Mouse (Mus musculus): ENCODE data around the gene Sspn. TPM values are rescaled to one million over a fixed set of nuclear protein-coding genes. Genes with fewer than 3 reads are reported as not detected.

Sspn gene
- polyA plus RNA-seq (2016; fragmentation: Nextera tagmentation; extraction: Ambion mirVana) = 64.9 and 68.6 TPM in 2 replicates

DNA sequence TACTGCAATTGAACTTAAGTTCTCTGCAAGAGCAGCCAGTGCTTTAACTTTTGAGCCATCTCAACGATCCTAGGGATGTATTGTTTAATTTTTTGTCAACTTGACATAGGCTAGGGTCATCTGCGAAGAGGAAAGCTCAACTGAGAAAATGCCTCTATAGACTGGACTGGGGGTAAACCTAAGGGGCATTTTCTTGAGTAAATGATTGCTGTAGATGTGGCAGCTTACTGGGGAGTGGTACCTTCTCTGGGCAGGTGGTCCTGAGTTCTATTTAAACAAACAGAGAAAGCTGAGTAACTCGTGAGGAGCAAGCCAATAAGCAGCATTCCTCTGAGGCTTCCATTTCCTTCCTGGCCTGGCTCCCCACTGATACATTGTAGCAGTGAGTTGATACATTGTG is at the start of gene Sspn:
Gene Sspn, plus strand, starts transcription at position 301 of the 400 bp plus-strand sequence.
- ATAC-seq (ENCODE audit: insufficient number of reproducible peaks, low FRiP score) = no peak
- Histone ChIP-seq H3K27ac (ENCODE audit: poor library complexity, severe bottlenecking) (no peak within 1 kb of the TSS), H3K9me3 (replicated peaks) (no peaks in the 10 kb centered on the region), H3K27me3 (replicated peaks) (no peaks in the 10 kb centered on the region), H3K4me3 (no peak within 1 kb of the TSS), H3K9ac (no peak within 1 kb of the TSS), H3K4me1 (replicated peaks) (peaks cover 26% of the 10 kb centered on the region), H3K36me3 (no peaks in the 10 kb centered on the region), H3K4me2 (no peak within 1 kb of the TSS)
- 67% methylated on average over 3 of the region's 3 CpGs for WGBS

DNA sequence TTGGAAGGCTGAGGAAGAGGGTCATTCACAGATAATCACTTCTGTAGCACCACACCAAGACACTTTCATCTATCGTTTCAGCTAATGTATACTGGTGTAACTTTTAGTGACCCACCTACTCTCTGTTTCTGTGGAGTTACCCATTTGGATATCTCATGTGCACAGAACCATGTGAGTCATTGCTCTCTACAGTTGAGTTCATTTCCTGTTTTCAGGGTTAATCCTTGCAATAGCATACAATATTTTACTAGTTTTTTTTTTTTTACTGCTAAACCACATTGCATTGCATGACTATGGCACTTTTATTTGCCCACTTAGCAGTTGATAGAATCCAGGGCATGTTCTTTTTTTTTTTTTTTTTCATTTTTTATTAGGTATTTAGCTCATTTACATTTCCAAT is 48.4 kb upstream of the Sspn start:
- H3K4me1 ChIP-seq (replicated peaks) = peaks cover 11% of the 10 kb centered on the region
- peaks cover 3% of the 10 kb centered on the region; the same call in 1 of the 2 replicates for H3K9me3 ChIP-seq (replicated peaks)
- WGBS = 69% methylated on average over 1 of the region's 1 CpGs
- ATAC-seq (ENCODE audit: insufficient number of reproducible peaks, low FRiP score) = no peak
- H3K27me3 ChIP-seq (replicated peaks) = no peaks in the 10 kb centered on the region
- no peak overlapping the region for H3K9ac ChIP-seq
- H3K4me2 ChIP-seq = no peak overlapping the region
- no peaks in the 10 kb centered on the region for H3K36me3 ChIP-seq
- no peak overlapping the region for H3K27ac ChIP-seq (ENCODE audit: poor library complexity, severe bottlenecking)
- H3K4me3 ChIP-seq = no peak overlapping the region

DNA sequence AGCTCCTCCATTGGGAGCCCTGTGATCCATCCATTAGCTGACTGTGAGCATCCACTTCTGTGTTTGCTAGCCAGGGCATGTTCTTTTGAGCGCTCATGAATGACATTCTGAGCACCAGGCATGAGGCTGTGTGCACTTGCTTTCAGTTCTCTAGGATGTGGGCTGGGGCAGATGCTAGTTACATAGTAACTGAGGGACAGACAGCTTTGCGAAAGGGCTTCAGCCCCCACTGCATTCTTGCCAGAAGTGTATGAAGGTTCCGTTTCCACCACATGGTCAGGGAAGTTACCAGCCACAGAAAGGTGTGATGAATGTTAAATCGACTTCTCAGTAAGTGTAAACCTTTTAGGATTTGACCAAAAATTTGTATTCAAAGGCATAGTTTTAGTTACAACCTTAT is 47.8 kb upstream of the Sspn start:
- no peak for ATAC-seq (ENCODE audit: insufficient number of reproducible peaks, low FRiP score)
- Histone ChIP-seq H3K27ac (ENCODE audit: poor library complexity, severe bottlenecking) (no peak overlapping the region), H3K27me3 (replicated peaks) (0 out of 2 replicates have a peak, but pooled peaks cover 1% of the 10 kb centered on the region), H3K9me3 (replicated peaks) (peaks cover 3% of the 10 kb centered on the region; the same call in 1 of the 2 replicates), H3K36me3 (no peaks in the 10 kb centered on the region), H3K4me3 (no peak overlapping the region), H3K9ac (no peak overlapping the region), H3K4me1 (replicated peaks) (peaks cover 11% of the 10 kb centered on the region), H3K4me2 (no peak overlapping the region)
- WGBS = 77% methylated on average over 4 of the region's 4 CpGs

GRCm38 (mm10) chr6:145885069-145885468 is 46.4 kb upstream of the Sspn start:
- no peaks in the 10 kb centered on the region for H3K9me3 ChIP-seq (replicated peaks)
- no peak overlapping the region for H3K9ac ChIP-seq
- ATAC-seq (ENCODE audit: insufficient number of reproducible peaks, low FRiP score) = no peak
- 0 out of 2 replicates have a peak, but pooled peaks cover 3% of the 10 kb centered on the region for H3K27me3 ChIP-seq (replicated peaks)
- no peaks in the 10 kb centered on the region for H3K36me3 ChIP-seq
- peaks cover 11% of the 10 kb centered on the region for H3K4me1 ChIP-seq (replicated peaks)
- no peak overlapping the region for H3K4me2 ChIP-seq
- H3K4me3 ChIP-seq = no peak overlapping the region
- no peak overlapping the region for H3K27ac ChIP-seq (ENCODE audit: poor library complexity, severe bottlenecking)
- WGBS = 78% methylated on average over 4 of the region's 4 CpGs

GRCm38 (mm10) chr6:145886277-145886676 is 45.2 kb upstream of the Sspn start:
- Histone ChIP-seq H3K4me3 (no peak overlapping the region), H3K4me2 (0 out of 2 replicates have a peak overlapping the region, but pooled peaks have one; percentile 10), H3K4me1 (replicated peaks) (peaks cover 11% of the 10 kb centered on the region), H3K9ac (no peak overlapping the region), H3K9me3 (replicated peaks) (no peaks in the 10 kb centered on the region), H3K27ac (ENCODE audit: poor library complexity, severe bottlenecking) (peak overlapping the region; percentile 66), H3K36me3 (no peaks in the 10 kb centered on the region), H3K27me3 (replicated peaks) (0 out of 2 replicates have a peak, but pooled peaks cover 3% of the 10 kb centered on the region)
- WGBS = 20% methylated on average over 8 of the region's 8 CpGs
- ATAC-seq (ENCODE audit: insufficient number of reproducible peaks, low FRiP score) = peak; percentile 84; the same call in 1 of the 2 replicates

GRCm38 (mm10) chr6:145887719-145888118 is 43.7 kb upstream of the Sspn start:
- H3K4me2 ChIP-seq = no peak overlapping the region
- H3K36me3 ChIP-seq = no peaks in the 10 kb centered on the region
- ATAC-seq (ENCODE audit: insufficient number of reproducible peaks, low FRiP score) = no peak
- 0 out of 2 replicates have a peak, but pooled peaks cover 3% of the 10 kb centered on the region for H3K27me3 ChIP-seq (replicated peaks)
- H3K9ac ChIP-seq = no peak overlapping the region
- no peak overlapping the region for H3K27ac ChIP-seq (ENCODE audit: poor library complexity, severe bottlenecking)
- H3K9me3 ChIP-seq (replicated peaks) = no peaks in the 10 kb centered on the region
- 81% methylated on average over 6 of the region's 6 CpGs for WGBS
- no peak overlapping the region for H3K4me3 ChIP-seq
- H3K4me1 ChIP-seq (replicated peaks) = peaks cover 13% of the 10 kb centered on the region

DNA sequence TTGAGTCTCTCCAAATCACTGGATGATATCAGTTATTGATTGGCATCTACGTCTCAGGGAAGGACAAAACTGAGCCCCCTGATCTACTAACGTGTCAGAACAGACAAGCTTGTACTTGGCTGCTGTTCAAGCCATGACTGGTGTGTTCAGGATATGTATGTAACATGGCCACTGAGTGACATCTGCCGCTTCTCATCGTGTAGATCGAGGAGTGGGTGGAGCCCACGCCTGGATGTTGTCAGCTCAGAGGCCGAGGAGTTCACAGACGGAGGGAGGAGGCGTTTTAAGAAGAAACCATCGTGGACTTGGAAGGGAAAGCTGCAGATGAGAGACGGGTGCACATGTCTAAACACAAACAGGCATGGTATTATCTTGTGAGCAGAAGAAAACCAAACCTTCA is 39.5 kb upstream of the Sspn start:
- H3K9ac ChIP-seq = no peak overlapping the region
- no peak overlapping the region for H3K4me3 ChIP-seq
- H3K9me3 ChIP-seq (replicated peaks) = no peaks in the 10 kb centered on the region
- no peak overlapping the region for H3K4me2 ChIP-seq
- H3K36me3 ChIP-seq = no peaks in the 10 kb centered on the region
- H3K27me3 ChIP-seq (replicated peaks) = 0 out of 2 replicates have a peak, but pooled peaks cover 3% of the 10 kb centered on the region
- WGBS = 71% methylated on average over 11 of the region's 11 CpGs
- peaks cover 19% of the 10 kb centered on the region for H3K4me1 ChIP-seq (replicated peaks)
- H3K27ac ChIP-seq (ENCODE audit: poor library complexity, severe bottlenecking) = no peak overlapping the region
- no peak for ATAC-seq (ENCODE audit: insufficient number of reproducible peaks, low FRiP score)

DNA sequence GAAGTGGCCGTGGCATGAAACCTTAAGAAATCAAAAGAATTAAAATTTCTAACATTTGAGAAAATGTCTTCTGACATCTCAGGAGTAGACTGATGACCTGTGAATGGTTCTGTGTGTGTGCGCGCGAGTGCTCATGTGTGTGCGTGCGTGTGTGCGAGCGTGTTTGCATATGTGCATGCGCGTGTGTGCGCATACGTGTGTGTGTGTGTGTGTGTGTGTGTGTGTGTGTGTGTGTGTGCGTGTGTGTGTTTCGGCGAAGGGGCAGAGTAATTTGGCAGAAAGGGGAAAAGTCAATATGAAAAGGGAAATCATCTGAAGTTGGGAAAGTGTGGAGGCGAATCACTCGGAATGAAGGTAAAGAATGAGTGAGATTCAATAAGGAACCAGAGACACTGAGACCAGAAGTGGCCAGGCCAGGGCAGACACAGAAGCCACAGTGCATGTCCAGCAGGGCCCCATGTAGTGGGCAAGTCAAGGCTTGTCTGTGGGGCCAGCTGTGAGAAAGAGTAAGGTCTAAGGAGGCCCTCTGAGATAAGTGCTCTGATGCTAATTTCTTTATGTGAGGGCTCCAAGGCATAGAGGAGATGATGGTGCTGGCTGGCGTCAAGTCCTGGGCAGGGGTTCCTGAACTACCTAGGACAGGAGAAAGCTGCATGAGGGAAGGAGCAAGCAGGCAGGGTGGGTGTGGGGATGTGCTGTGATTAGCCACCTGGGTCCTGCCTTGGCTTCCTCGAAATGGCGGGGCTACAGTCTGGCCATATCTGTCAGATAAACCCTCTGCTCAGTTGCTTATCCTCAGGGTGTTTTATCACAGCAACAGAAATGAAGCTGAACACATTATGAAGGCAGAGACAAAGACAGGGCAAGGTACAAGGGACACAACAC is 38.8 kb upstream of the Sspn start:
- no peak overlapping the region for H3K9ac ChIP-seq
- peaks cover 17% of the 10 kb centered on the region for H3K4me1 ChIP-seq (replicated peaks)
- no peak overlapping the region for H3K4me3 ChIP-seq
- H3K27ac ChIP-seq (ENCODE audit: poor library complexity, severe bottlenecking) = no peak overlapping the region
- H3K27me3 ChIP-seq (replicated peaks) = 0 out of 2 replicates have a peak, but pooled peaks cover 3% of the 10 kb centered on the region
- no peaks in the 10 kb centered on the region for H3K9me3 ChIP-seq (replicated peaks)
- no peaks in the 10 kb centered on the region for H3K36me3 ChIP-seq
- no peak overlapping the region for H3K4me2 ChIP-seq
- ATAC-seq (ENCODE audit: insufficient number of reproducible peaks, low FRiP score) = no peak
- WGBS = 89% methylated on average over 20 of the region's 20 CpGs

GRCm38 (mm10) chr6:145893366-145894021 is 37.9 kb upstream of the Sspn start:
- ATAC-seq (ENCODE audit: insufficient number of reproducible peaks, low FRiP score) = no peak
- no peaks in the 10 kb centered on the region for H3K36me3 ChIP-seq
- H3K4me2 ChIP-seq = no peak overlapping the region
- no peak overlapping the region for H3K4me3 ChIP-seq
- H3K27ac ChIP-seq (ENCODE audit: poor library complexity, severe bottlenecking) = no peak overlapping the region
- WGBS = 77% methylated on average over 13 of the region's 13 CpGs
- H3K9me3 ChIP-seq (replicated peaks) = no peaks in the 10 kb centered on the region
- H3K27me3 ChIP-seq (replicated peaks) = 0 out of 2 replicates have a peak, but pooled peaks cover 3% of the 10 kb centered on the region
- H3K9ac ChIP-seq = no peak overlapping the region
- peaks cover 17% of the 10 kb centered on the region for H3K4me1 ChIP-seq (replicated peaks)

DNA sequence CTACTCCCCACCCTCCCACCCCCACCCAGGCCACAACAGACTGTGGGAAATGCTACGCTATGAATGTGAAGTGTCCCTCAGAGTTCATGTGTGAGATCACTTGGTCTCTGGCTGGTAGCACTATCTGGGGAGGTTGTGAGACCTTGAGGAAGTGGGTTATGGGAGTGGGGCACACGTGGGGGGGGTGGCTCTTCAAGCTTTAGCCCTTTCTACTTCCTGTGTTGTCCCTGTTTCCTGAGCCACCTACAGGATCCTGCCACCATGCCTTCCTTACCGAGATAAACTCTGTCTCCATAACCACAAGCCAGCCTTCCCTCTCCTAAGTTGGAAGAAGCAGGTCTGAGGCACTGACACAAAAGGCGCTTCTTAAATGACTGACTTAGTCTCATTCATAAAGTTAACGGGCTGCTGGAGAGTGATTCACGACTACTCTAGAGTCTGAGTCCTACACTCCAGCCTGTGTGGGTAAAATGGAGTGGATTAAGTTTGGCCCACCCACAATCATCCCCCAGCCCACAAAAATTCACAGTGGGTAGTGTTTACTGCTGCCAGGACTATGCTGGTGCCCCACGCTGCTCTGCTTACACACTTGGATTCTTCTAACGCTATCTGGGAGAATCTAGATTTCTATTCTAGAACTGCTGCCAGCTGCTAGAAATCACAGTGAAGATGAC is 36.6 kb upstream of the Sspn start:
- Histone ChIP-seq H3K4me1 (replicated peaks) (peaks cover 17% of the 10 kb centered on the region), H3K4me3 (no peak overlapping the region), H3K4me2 (no peak overlapping the region), H3K36me3 (no peaks in the 10 kb centered on the region), H3K9me3 (replicated peaks) (no peaks in the 10 kb centered on the region), H3K9ac (no peak overlapping the region), H3K27ac (ENCODE audit: poor library complexity, severe bottlenecking) (no peak overlapping the region), H3K27me3 (replicated peaks) (no peaks in the 10 kb centered on the region)
- WGBS = 69% methylated on average over 8 of the region's 8 CpGs
- ATAC-seq (ENCODE audit: insufficient number of reproducible peaks, low FRiP score) = no peak

DNA sequence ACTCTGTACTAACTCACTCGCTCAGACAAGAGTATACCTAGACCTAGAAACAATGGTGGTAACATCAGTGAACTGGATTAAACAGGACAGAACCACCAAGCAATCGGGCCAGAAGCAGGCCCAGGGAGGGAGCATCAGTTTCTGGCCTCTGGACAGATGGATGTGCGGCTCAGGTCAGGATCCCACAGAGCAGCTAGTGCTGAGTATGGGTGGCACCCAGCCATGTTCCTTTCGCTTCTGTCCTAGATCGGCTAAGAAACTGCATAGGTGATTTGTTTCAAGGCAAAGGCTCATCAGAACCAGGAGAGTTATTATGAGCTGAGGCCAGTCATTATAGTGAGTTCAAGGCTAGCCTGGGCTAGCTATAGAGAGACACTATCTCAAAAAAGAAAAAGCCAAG is 27.3 kb upstream of the Sspn start:
- 92% methylated on average over 5 of the region's 5 CpGs for WGBS
- no peak overlapping the region for H3K4me2 ChIP-seq
- no peak overlapping the region for H3K4me3 ChIP-seq
- no peaks in the 10 kb centered on the region for H3K27me3 ChIP-seq (replicated peaks)
- H3K9ac ChIP-seq = no peak overlapping the region
- H3K27ac ChIP-seq (ENCODE audit: poor library complexity, severe bottlenecking) = no peak overlapping the region
- no peaks in the 10 kb centered on the region for H3K36me3 ChIP-seq
- H3K4me1 ChIP-seq (replicated peaks) = peaks cover 9% of the 10 kb centered on the region
- no peak for ATAC-seq (ENCODE audit: insufficient number of reproducible peaks, low FRiP score)
- no peaks in the 10 kb centered on the region for H3K9me3 ChIP-seq (replicated peaks)
